Mouse (Mus musculus) megakaryocyte, adult 5-6 weeks (primary cell): Measurements from ENCODE around the gene Ndufaf1. TPM values are rescaled to one million over a fixed set of nuclear protein-coding genes. Genes with fewer than 3 reads are reported as not detected.
"Not testable (repeated sequence)": the region's sequence is repeated elsewhere in the genome, so short reads cannot be mapped to it uniquely, and the experiment has no call there.

ENCODE experiments used
- ATAC-seq: 2 replicates; pipeline ENCODE4 v1.8.0; 2016; ENCODE audit warnings: mild to moderate bottlenecking, inconsistent platforms; ENCODE audit not compliant: poor library complexity, severe bottlenecking
- total RNA-seq, 2 experiments: library from RNA; stranded (forward) in 1 of 2; stranded (reverse) in 1 of 2; fragments of 153-499, 151-499 nt in 1 of 2; fragments of 221-1000, 200-1000 nt in 1 of 2; gene quantifications; 2 replicates each; pipeline versions ENCODE4 v1.2.3 to v1.2.4; 2015 to 2017

The Ndufaf1 gene
- total RNA-seq (2015) (15.8 and 16.4 TPM in 2 replicates), total RNA-seq (2017) (8.8 and 13.0 TPM in 2 replicates)

DNA sequence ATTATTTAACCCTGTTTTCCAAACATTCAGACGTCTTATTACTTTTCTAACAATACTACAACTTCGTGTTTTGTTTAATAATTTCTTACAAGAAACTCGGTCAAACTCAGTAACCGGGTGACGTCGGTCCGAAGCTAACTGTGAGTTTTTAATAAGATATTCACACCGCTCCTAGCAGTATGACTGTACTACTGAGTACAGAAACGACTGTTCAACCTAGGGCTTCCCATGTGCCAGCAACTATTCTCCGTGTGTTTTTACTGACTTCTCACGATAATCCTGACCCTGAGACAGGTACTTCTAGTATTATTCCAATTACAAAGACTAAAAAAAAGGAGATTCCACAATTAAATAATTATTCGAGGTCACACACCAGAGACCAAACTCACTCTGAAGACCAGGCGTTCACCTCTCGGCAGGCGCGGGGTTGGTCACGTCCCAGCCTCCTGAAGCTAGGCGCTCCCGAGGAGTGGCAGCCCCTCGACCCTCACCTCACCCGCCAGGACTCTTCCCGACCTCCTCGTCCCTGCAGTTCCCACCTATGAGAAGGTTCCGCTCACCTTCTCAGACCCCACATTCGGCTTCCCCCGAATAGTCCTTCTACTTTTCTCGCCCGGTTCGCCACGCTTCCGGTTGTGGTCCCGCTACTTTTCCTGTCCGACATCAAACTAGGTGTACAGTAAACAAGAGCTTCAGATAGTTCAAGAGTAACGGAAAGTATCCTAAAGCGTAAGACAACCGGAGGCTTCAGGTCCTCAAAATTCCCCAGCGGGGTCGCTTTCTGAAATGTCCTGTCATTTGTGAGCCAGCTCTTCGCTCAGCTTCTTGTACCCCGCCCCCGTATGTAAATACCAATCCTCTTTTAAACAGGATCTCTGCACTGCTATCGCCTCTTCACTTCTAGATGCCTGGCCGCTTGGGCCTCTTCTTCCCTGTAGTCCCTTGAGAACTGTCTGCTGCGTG is at the start of gene Ndufaf1:
Gene Ndufaf1 (minus strand): TSS at position 608 of the 963 bp plus-strand sequence.
- ATAC-seq, result peak; percentile 87

DNA sequence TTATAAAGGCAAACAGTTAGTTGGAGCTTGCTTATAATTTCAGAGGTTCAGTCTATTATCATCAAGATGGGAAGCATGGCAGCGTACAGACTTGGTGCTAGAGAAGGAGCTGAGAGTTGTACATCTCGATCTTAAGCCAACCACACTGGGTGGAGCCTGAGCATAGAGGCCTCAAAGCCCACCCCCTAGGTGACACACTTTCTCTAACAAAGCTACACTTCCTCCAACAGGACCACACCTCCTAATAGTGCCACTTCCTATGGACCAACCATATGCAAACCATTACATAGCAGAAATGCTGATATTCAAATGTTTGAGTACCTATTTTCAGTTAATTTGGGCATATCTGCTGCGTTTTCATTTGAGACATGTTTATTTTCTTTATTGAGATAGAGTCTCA is 47.4 kb upstream of the Ndufaf1 start:
- ATAC-seq, result no peak

DNA sequence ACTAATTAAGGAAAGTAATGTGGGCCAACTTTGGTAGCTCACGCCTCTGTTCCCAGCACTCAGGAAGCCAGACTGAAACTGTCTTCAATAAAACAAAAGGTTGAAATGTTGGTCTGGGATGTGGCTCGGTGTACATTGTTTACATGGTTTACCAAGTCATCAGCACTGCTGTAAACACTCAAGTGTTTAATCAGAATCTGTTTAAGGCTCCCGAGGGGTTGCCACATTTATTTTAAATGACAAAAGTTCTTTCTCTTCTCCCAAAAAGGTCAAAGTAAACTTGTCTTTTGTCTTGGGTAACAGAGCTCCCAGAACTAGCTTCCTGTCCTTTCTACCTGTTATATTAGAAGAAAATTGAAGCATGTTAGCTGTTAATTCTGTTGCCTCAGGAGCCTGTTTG is 45.0 kb upstream of the Ndufaf1 start:
- no peak for ATAC-seq

DNA sequence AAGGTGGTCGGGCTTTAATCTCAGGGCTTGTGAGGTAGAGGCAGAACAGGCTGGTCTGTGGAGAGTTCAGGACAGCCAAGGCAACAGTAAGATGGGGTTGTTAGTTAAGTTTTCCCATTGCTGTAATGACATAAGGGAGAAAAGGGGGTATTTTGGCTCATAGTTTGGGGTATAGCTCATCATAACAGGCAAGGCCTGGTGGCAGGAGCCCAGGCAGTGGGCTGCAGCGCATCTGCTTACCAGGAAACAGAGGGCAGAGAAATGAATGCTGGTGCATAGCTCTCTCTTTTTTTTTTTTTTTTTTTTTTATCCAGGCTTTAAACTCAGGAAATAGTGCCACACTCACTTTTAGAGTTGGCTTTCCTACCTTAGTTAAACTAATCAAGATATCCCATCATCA is 40.5 kb upstream of the Ndufaf1 start:
- no peak for ATAC-seq

DNA sequence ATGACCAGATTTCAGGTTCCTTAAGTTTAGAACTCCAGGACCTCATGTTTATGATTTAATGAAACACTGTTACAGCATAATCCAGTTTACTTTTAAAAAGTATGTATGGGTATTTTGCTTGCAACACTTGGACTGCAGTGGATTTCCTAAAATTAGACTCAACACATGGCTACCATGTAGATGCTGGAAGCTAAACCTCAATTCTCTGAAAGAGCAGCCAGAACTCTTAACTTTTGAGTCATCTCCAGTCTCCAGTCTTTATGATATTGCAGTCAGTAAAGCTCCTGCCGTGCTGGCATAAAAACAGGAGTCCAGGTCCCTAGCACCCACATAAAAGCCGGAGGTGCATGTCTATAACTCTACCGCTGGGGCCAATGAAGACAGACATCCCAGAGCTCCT is 37.3 kb upstream of the Ndufaf1 start:
- no peak for ATAC-seq

DNA sequence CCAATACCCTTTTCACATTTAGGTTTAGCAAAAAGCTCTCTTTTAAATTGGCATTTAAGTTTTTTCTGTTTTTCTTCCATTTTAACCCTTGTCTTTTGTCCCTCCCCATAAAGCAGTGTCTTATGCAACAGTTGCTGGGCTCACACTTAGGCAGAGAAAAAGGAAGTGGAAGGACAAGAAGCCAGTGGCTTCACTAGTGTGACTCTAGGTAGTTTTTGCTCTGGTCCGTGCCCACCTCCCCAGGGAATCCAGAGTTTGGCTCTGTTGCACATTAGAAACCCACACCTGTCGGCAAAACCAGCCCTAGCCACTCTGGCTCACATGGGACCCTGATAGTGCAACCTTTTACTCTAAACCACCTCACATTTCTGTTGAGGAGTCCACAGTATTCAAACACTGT is 35.8 kb upstream of the Ndufaf1 start:
- ATAC-seq, result peak; percentile 82

DNA sequence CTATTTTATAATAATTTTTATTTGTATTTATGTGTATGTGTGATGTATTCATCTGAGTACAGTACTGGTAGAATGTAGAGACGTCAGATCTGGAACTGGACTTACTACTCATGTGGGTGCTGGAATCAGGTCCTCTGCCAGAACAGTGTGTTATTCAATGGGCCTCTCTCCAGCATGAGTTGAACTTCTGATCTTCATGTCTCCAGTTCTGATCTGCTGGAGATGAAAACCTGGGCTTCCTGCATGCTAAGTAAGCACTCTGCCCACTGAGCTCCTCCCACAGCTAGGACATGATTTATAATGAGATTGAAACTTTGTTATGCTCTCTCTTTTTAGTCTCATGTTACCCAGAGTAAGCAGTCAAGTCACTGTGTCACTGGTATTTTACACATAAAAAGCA is 33.5 kb upstream of the Ndufaf1 start:
- ATAC-seq, result no peak

DNA sequence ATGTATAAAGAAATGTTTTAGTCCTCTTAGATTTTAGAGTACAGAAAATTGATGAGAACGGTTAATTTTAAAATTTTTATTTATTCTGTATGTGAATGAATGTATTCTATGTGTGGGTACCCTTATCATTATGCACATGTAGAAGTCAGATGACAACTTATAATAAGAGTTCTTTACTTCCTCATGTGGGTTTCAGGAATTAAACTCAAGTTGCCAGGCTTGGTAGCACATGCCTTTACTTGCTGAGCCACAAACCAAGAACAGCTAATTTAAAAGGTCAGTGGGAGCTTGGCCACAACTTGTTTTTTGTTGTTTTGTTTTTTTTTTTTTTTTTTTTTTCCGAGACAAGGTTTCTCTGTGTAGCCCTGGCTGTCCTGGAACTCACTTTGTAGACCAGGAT is 32.2 kb upstream of the Ndufaf1 start:
- no peak for ATAC-seq

DNA sequence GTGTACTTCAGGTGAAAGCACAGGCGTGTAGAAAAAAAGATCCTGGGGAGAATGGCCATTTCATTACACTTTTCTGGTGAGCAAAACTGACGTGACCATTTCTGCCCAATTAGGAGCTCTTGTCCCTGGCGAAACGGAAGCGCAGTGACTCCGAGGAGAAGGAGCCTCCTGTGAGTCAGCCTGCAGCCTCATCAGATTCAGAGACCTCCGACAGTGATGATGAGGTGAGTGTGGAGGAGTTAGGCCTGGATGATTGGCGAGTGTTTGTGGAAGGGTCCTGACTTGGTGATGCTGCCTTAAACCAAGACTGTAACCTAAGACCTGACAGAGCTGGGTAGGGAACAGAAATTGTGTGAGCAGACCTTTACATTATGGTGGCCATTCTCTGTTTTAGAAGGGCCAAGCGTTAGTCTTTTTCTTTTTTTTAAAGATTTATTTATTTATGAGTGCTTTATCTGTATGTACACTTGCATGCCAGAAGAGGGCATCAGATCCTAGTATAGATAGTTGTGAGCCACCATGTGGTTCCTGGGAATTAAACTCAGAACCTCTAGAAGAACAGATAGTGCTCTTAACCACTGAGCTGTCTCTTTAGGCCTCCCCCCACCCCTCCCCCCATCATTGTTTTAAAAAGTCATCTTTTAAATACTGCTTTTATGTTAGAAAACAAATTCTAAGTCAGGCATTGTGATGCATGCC is 29.5 kb upstream of the Ndufaf1 start:
- no peak for ATAC-seq

DNA sequence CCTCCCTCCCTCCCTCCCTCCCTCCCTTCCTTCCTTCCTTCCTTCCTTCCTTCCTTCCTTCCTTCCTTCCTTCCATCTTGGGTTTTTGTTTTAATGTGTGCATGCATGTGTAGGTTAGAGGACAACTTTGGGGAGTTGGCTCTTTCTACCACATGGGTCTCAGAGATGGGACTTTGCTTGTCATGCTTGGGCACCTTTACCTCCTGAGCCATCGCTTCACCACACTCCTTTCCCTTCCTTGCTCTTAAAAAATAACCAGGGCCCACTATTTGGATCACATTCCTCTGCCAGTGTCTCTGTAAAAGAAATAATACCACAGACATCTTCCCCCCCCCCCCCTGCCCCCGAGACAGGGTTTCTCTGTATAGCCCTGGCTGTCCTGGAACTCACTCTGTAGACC is 21.1 kb upstream of the Ndufaf1 start:
- ATAC-seq, result no peak

DNA sequence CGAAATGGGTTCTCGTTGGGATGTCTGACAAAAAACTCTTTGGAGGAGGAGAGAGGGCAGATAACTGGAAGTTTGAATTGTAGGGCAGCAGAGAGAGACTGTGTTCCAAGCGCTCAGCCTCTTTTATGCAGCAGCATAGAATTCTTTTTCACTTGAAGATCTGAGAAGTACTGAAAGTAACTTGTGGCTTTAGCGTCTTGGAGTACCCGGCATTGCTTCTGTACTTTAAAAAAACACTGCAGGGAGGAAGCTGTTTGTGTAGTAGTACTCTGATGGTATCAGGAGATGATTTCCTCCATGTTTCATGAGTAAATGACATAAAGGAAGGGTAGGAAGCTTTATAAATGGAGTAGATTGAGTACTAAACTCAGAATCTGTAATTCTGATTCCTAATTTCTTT is 13.2 kb upstream of the Ndufaf1 start:
- ATAC-seq, result no peak

DNA sequence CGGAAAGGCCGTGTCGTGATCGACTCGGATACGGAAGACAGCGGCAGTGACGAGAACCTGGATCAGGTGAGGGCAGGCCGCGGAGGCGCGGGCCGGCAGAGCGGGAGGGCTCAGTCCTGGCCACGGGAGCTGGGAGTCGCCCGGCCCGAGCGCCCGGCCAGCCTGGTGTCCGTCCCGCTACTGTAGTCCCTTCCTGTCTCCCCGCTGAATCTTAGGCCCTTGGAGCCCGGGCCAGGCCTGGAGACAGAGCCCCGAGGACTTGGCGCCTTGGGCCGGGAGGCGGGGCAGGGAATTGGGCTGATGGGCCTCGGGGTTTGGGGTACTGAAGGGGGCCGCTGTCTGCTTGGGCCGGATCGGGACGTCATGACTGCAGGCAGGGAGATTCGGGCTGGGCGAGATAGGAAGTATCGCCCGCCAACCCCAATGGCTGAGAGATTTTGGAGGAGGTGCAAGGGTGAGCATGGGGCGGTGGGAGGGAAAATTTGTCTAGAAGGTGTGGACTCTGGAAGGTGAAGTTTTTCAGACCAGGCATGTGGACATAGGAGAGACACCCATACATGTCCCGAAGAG is 12.7 kb upstream of the Ndufaf1 start:
- ATAC-seq, result peak; percentile 60

DNA sequence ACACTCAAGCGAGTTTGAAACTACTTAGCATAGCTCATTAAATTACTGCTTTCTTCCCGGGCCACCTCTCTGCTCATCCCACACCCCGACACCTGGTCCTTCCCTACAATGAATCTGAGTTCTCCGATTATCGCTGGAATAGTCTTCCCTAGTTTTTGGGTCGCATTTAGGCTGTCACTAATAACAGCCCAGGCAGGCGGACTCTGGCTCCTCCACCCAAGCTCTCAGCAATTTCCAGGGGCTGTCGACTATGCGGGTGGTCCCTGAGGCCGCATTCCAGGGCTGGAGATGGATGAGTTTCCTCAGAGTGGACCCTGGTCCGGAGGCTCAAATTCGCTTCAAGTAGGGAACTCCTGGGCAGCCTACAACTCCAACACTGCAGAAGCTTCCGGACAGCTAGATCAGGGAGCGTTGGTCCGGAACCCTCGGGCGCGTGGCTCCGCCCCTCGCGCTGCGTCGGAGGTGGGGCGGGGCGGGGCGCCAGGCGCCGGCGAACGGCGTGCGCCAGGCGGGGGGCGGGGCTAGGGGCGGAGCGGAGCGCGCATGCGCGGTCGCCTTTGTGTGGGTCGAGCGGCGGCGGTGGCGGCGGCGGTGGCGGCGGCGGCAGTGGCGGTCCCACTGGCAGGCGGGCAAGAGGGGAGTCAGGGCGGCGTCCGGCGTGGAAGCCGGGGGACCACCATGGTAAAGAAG is 12.0 kb upstream of the Ndufaf1 start, which contains the start of gene Rtf1:
Gene Rtf1 (plus strand): TSS at position 544 of the 690 bp plus-strand sequence.
- ATAC-seq, result peak; percentile 96

DNA sequence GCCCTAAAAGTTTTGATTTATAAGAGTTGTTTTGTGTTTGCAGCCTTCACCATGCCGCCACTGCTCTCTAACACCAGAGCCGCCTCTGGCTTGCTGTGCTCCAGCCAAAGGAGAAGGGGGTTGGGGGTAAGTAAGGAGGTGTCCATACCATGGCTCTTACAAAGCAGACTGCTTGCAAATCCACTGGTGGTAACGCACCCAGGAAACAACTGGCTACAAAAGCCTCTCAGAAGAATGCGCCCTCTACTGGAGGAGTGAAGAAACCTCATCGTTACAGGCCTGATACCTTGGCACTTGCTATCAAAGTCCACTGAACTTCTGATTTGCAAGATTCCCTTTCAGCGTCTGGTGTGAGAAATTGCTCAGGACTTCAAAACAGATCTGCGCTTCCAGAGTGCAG is 6.4 kb upstream of the Ndufaf1 start:
- ATAC-seq, result no peak

DNA sequence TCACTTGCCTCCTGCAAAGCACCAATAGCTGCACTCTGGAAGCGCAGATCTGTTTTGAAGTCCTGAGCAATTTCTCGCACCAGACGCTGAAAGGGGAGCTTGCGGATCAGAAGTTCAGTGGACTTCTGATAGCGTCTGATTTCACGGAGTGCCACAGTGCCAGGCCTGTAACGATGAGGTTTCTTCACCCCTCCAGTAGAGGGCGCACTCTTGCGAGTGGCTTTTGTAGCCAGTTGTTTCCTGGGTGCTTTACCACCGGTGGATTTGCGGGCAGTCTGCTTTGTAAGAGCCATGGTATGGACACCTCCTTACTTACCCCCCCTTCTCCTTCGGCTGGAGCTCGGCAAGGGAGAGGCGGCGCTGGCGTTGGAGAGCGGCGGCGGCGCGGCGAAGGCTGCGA is 3.1 kb upstream of the Ndufaf1 start:
- not testable (repeated sequence) for ATAC-seq

DNA sequence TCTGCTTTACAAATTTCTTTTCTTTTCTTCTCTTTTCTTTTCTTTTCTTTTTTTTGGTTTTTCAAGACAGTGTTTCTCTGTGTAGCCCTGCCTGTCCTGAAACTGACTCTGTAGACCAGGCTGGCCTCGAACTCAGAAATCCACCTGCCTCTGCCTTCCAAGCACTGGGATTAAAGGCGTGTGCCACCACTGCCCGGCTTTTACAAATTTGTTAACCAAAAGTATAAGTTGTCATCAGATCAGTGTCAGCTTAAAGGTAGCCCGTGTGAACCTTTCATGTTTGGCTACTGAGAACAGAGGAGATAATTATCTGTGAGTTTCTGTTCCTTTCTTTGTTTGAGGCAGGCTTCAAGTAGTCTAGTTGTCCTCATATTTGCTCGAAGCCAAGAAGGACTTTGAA is 18.4 kb downstream of the Ndufaf1 start:
- no peak for ATAC-seq

DNA sequence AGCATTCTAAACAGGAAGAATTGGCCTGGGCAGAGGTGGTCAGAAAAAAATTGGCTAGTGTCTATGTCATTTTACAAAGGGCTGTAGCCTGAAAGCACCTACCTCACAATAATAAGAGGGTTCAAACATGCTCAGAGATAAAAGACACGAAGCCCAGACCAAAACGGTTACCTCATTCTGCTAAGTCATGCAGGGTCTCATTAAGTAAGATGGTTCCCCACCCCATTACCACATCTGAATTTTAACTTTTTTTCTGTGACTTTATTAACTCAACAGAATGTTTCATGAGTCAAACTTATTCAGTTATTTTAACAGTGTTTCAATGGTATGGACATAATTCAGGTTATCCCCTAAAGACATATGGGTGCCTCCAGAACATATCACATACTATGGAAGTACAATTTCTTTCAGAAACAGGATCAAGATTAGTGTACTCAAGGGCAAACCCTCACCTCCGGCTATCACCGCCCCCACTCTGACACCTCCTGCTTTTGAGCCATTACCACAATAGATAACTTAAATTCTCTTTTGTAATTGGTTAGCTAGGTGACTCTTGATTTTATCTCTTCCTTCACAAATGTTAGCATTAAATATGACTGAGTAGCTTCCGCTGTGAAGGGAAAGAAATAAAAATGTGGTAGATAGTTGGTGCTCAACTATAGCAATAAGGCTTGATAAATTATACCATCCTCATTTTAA is 21.3 kb downstream of the Ndufaf1 start:
- ATAC-seq, result peak; percentile 56

DNA sequence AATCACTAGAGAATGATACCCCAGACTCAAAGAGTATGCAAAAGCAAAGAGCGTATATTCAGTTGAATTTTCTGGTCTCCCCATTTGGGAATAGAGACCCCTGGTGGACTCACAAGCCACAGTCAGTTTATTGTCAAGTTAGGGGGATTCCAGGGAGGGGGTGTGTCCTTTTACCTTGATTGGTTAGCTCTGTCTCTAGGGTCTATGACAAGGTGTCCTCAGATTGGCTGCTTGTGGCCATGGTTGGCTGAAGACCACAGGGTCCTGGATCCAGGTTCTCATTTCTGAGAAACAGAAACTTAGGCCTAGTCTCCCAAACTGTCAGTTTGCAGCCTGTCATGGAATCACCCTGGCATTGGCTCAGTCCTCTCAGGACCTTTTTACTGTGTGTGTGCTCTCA is 25.8 kb downstream of the Ndufaf1 start:
- ATAC-seq, result no peak

DNA sequence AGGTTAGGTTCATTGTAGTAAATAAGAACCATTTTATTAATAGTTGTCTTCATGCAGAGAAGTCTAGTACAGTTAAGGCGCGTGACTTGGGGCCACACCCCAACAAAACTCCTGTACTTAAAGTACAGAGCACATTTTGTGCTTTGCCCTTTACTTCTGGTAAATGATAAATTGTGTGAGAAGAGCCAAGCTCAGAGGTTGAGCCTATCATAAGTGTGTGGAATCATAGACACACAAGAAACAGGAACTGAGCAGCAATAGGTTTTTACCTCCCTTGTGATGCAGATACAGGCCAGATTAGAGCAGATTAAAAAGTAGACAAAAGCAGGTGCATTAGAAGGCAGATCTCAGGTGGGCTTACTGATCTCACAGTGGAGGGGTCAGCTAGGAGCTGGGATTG is 41.3 kb downstream of the Ndufaf1 start:
- no peak for ATAC-seq

DNA sequence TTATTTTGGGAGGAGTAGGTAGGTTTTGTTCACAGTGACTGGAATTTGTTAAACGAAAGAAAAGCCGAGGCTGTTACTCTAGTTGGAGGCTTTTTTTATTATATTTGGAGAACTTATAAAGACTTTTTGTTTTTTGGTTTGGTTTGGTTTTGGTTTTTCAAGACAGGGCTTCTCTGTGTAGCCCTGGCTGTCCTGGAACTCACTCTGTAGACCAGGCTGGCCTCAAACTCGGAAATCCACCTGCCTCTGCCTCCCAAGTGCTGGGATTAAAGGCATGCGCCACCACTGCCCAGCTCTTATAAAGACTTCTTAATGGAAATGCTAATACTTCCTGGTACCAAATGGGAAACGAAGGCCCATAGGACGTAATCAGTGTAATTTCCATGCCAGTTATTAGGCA is 43.6 kb downstream of the Ndufaf1 start:
- ATAC-seq, result not testable (repeated sequence)
